Mouse (Mus musculus): ENCODE data around the gene Tm9sf2.

The Tm9sf2 gene

GRCm38 (mm10) chr14:122176263-122176798 is 69.5 kb downstream of the Tm9sf2 start:
- no peak for DNase-seq (ENCODE audit: low read depth, low spot score)

DNA sequence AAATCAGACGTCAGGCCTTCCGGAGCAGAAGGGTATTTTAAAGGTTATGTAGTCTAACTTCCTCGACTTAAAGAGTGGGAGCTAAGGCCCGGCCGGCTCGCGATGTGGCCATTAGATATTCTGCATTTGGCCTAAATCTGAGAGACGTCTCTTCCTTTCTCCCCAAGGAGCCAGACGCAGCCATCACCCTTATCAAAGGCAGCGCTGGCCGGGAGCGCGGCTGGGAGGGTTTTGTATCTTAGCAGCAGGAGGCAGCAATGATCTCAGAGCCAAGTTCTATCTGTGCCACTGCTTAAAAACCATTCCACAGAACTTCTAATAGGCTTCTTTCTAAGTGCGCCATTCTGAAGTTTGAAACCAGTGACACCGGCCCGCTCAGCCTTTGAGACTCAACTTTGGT is 72.4 kb downstream of the Tm9sf2 start:
- DNase-seq (ENCODE audit: low read depth, low spot score), result no peak

DNA sequence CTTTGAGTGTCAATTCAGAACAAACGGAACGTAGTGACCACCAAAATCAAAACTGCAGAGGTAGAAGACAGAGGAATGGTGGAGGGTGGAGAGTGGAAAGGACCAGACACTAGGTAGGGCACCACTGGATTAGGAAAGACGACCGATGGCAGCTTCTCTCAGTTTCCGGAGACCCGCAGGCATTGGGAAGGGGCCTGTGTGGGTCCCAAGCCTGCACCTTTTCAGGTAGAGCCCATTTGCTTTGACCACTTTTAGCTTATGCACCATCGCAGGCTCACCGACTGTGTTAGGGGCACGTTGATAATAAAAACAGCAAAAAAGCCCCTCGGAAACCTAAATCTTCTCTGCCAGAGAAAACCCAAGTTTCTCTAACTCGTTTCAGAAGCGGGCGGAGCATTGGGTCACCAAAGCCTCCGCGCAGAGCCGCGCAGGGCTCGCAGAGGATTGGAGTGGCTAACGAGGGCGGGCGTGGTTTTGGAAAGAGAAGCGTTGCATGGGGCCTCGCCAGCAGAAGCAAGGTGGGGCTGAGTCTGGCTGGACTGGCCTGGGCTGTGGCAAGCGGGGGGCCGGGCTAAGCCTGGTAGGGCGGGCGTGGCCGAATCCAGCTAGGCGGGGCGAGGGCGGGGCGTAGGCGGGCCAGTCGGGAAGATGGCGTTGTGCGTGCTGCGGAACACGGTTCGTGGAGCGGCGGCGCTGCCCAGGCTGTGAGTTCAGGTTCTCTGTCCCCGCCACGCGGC is 74.4 kb downstream of the Tm9sf2 start, which contains the start of gene Clybl:
Clybl (plus strand) TSS at position 627 of the 737 bp plus-strand sequence.
- peak; percentile 94 for DNase-seq (ENCODE audit: low read depth, low spot score)

- no peak for DNase-seq (ENCODE audit: low read depth, low spot score)
These were observed 74.9 kb downstream of the Tm9sf2 start for GRCm38 (mm10) chr14:122181815-122182157.

DNA sequence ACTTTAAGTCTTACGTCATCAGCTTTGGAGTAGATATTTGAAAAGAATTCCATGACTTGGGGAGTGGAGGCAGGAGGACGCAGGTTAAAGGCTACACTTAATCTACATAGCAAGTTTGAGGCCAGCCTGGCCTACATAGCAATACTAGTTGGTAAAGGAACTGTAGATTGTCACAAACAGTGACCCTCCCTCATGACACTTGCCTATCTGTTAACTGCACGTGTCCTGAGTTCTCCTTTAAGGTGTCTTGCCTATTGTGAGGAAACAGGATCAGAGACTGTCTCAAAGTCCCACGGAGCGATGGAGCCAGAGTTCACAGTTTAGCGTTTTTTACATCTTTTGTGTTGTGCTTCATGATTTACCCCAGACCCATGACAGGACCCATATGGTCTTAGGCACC is 75.4 kb downstream of the Tm9sf2 start:
- no peak for DNase-seq (ENCODE audit: low read depth, low spot score)

- DNase-seq (ENCODE audit: low read depth, low spot score), result no peak
These were observed 77.1 kb downstream of the Tm9sf2 start for GRCm38 (mm10) chr14:122183974-122184373.

- DNase-seq (ENCODE audit: low read depth, low spot score), result no peak
These were observed 81.4 kb downstream of the Tm9sf2 start for GRCm38 (mm10) chr14:122188250-122188649.

- no peak for DNase-seq (ENCODE audit: low read depth, low spot score)
These were observed 83.1 kb downstream of the Tm9sf2 start for GRCm38 (mm10) chr14:122189901-122190300.

GRCm38 (mm10) chr14:122190527-122190926 is 83.7 kb downstream of the Tm9sf2 start:
- no peak for DNase-seq (ENCODE audit: low read depth, low spot score)

- peak; percentile 83 for DNase-seq (ENCODE audit: low read depth, low spot score)
These were observed 84.2 kb downstream of the Tm9sf2 start for GRCm38 (mm10) chr14:122190941-122191510.

GRCm38 (mm10) chr14:122194630-122195029 is 87.8 kb downstream of the Tm9sf2 start:
- no peak for DNase-seq (ENCODE audit: low read depth, low spot score)

DNA sequence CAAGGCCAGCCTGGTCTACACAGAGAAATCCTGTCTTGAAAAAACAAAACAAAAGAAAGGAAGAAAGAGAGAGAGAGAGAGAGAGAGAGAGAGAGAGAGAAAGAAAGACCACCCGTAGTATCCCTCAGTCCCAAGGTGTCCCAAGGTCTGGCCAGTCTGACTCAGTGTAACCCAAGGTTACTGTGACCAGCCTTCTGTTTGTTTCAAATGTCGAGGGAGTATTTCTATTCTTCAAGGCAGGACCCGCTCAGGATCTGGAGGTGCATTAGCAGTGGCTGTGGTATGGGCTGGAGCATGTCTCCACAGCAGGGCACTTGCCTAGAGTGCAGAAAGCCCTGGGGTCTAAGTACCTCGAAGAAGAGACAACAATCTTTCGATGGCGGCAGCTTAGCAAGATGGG is 90.0 kb downstream of the Tm9sf2 start:
- DNase-seq (ENCODE audit: low read depth, low spot score), result no peak

DNA sequence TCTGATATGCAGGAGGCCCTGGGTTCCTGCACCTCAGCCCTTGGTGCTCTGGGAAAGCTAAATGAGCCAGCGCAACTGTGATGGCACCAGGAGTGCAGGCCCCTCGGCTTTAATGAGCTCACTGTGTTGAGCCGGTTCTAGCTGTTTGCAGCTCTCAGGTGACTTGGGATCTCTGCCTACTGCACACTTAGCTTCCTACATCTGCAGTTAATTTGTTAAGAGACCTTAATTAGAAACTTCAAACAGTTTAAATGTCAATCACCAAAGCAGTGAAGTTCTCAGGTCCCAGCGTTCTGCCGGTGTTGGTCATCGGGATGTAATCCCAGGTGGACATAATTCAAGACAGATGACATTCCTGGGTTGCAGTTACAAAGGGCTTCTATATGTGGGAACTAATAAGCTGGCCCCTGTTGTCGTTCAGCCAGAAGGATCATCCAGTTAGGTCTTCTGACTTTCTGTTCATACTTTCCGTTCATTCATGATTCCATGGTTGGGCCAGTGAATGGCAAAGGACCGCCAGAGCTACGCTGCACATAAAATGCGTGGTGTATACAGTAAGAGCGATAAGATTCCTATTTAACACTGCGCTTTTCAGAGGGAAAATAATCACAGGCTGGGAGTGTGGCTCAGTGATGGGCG is 93.5 kb downstream of the Tm9sf2 start:
- no peak for DNase-seq (ENCODE audit: low read depth, low spot score)

- no peak for DNase-seq (ENCODE audit: low read depth, low spot score)
These were observed 102.3 kb downstream of the Tm9sf2 start for GRCm38 (mm10) chr14:122209177-122209576.

All from brain, adult 2 months (tissue).